Comparison of ENCODE assay signal across 8 mouse cellular contexts in genomic region chr4:151610266-151610665, GRCm38 (mm10).
DNase-seq lines count a peak whose midpoint lies in the region; ATAC-seq and TF ChIP-seq lines count a peak whose summit lies in the region.
"Had no signal": no experiment of that assay in that cellular context is flagged by ENCODE, and none has a peak within 500 bp of the region (broad histone marks: within the 10 kb centered on the region; RNA-seq: fewer than 3 reads in every experiment).

No protein-coding gene starts in this region.

- no peaks in the 10 kb centered on the region for H3K36me3 ChIP-seq in embryonic facial prominence, embryonic 11.5 days (replicated peaks; ENCODE audit: control insufficient read depth, insufficient read depth, low read depth, low read length)
- H3K36me3 ChIP-seq in kidney, embryonic 15.5 days: no peaks in the 10 kb centered on the region
- H3K36me3 ChIP-seq in lung, postnatal 0 days (ENCODE audit: insufficient read depth, low read length): no peaks in the 10 kb centered on the region
- H3K36me3 ChIP-seq: liver, embryonic 15.5 days had no signal

- H3K4me2 ChIP-seq in embryonic facial prominence, embryonic 11.5 days (ENCODE audit: low read depth, low read length): no peak overlapping the region
- no peak overlapping the region for H3K4me2 ChIP-seq in kidney, embryonic 15.5 days
- H3K4me2 ChIP-seq in lung, postnatal 0 days (replicated peaks; ENCODE audit: low read depth, low read length): no peak overlapping the region
- H3K4me2 ChIP-seq: liver, embryonic 15.5 days had no signal

- 16% methylated on average over 8 of the region's 8 CpGs for WGBS in bone marrow, adult 2 months
- WGBS in embryonic facial prominence, embryonic 11.5 days: 17% methylated on average over 8 of the region's 8 CpGs
- 16% methylated on average over 8 of the region's 8 CpGs for WGBS in kidney, embryonic 15.5 days
- 15% methylated on average over 8 of the region's 8 CpGs for WGBS in lung, postnatal 0 days

- TF ChIP-seq CTCF in bone marrow, adult 2 months (IDR thresholded peaks at IDR 0.05; ENCODE audit: control insufficient read depth, insufficient read depth, low read length): peak; percentile 58
- TF ChIP-seq CTCF in lung, postnatal 0 days (IDR thresholded peaks at IDR 0.05): peak; percentile 78

- no peak for TF ChIP-seq EP300 in lung, postnatal 0 days (IDR thresholded peaks at IDR 0.05)

- no peak for TF ChIP-seq POLR2A in bone marrow, adult 2 months (IDR thresholded peaks at IDR 0.05; ENCODE audit: borderline replicate concordance, control insufficient read depth, low read depth, low read length)

- no peak overlapping the region for H3K9ac ChIP-seq in embryonic facial prominence, embryonic 11.5 days (replicated peaks; ENCODE audit: low read length)
- no peak overlapping the region for H3K9ac ChIP-seq in kidney, embryonic 15.5 days
- H3K9ac ChIP-seq in lung, postnatal 0 days (replicated peaks; ENCODE audit: low read depth): no peak overlapping the region
- H3K9ac ChIP-seq: liver, embryonic 15.5 days had no signal

- no peak overlapping the region for H3K27ac ChIP-seq in bone marrow, adult 2 months (ENCODE audit: control insufficient read depth, insufficient read depth, low read depth, low read length, poor library complexity)
- H3K27ac ChIP-seq in embryonic facial prominence, embryonic 11.5 days (replicated peaks; ENCODE audit: low read depth, low read length): no peak overlapping the region
- no peak overlapping the region for H3K27ac ChIP-seq in kidney, embryonic 15.5 days
- H3K27ac ChIP-seq in lung, postnatal 0 days (ENCODE audit: low read length): no peak overlapping the region
- H3K27ac ChIP-seq: liver, embryonic 15.5 days had no signal

- H3K9me3 ChIP-seq in embryonic facial prominence, embryonic 11.5 days (replicated peaks; ENCODE audit: control insufficient read depth, low read length): no peaks in the 10 kb centered on the region
- H3K9me3 ChIP-seq in kidney, embryonic 15.5 days (replicated peaks): 0 out of 2 replicates have a peak, but pooled peaks cover 3% of the 10 kb centered on the region
- no peaks in the 10 kb centered on the region for H3K9me3 ChIP-seq in lung, postnatal 0 days (ENCODE audit: low read length)
- H3K9me3 ChIP-seq: liver, embryonic 15.5 days had no signal

- no peaks in the 10 kb centered on the region; the same call in 1 of the 2 replicates for H3K4me1 ChIP-seq in bone marrow, adult 2 months (ENCODE audit: control insufficient read depth, insufficient read depth, low read length)
- H3K4me1 ChIP-seq in embryonic facial prominence, embryonic 11.5 days (ENCODE audit: control insufficient read depth, insufficient read depth, low read length): no peaks in the 10 kb centered on the region
- H3K4me1 ChIP-seq in kidney, embryonic 15.5 days: no peaks in the 10 kb centered on the region
- H3K4me1 ChIP-seq in lung, postnatal 0 days (ENCODE audit: insufficient read depth, low read depth, low read length): no peaks in the 10 kb centered on the region
- H3K4me1 ChIP-seq: liver, embryonic 15.5 days had no signal

- no peak for ATAC-seq in embryonic facial prominence, embryonic 11.5 days (replicated peaks; ENCODE audit: insufficient number of reproducible peaks, low FRiP score, low TSS enrichment, low read depth)
- ATAC-seq in kidney, embryonic 15.5 days (replicated peaks; ENCODE audit: low FRiP score): peak; percentile 52; the same call in 1 of the 2 replicates
- ATAC-seq in lung, postnatal 0 days: no peak

- H3K27me3 ChIP-seq in embryonic facial prominence, embryonic 11.5 days (ENCODE audit: control insufficient read depth, insufficient read depth, low read length): no peaks in the 10 kb centered on the region
- 0 out of 2 replicates have a peak, but pooled peaks cover 5% of the 10 kb centered on the region for H3K27me3 ChIP-seq in kidney, embryonic 15.5 days
- no peaks in the 10 kb centered on the region for H3K27me3 ChIP-seq in lung, postnatal 0 days (replicated peaks; ENCODE audit: insufficient read depth, low read length)
- H3K27me3 ChIP-seq: liver, embryonic 15.5 days had no signal

- no peak overlapping the region for H3K4me3 ChIP-seq in bone marrow, adult 2 months (replicated peaks; ENCODE audit: control insufficient read depth, low read depth, low read length)
- no peak overlapping the region for H3K4me3 ChIP-seq in embryonic facial prominence, embryonic 11.5 days (ENCODE audit: low read depth, low read length)
- H3K4me3 ChIP-seq in kidney, embryonic 15.5 days (replicated peaks): no peak overlapping the region
- no peak overlapping the region for H3K4me3 ChIP-seq in lung, postnatal 0 days (ENCODE audit: low read depth, low read length)
- H3K4me3 ChIP-seq: liver, embryonic 15.5 days had no signal

- DNase-seq in thymus, postnatal 14 days: peak; percentile 27
- DNase-seq in thymus, adult 18-20 months: no peak
- peak; percentile 71 for DNase-seq in embryonic facial prominence, embryonic 11.5 days (ENCODE audit: low spot score)
- peak; percentile 54 for DNase-seq in lung, postnatal 0 days (ENCODE audit: low spot score)
- DNase-seq in right cerebral cortex, postnatal 14 days: peak; percentile 71

Comparison
In these comparisons a context has a peak if more than half of its experiments do, and no peak if none do; other contexts are left out.
1. DNase-seq: peak in thymus, postnatal 14 days (single experiment), embryonic facial prominence, embryonic 11.5 days (single experiment), lung, postnatal 0 days (single experiment) and right cerebral cortex, postnatal 14 days (single experiment); none in thymus, adult 18-20 months (0 of 2).